ENCODE assay signal across 16 mouse cellular contexts in the genomic region with DNA sequence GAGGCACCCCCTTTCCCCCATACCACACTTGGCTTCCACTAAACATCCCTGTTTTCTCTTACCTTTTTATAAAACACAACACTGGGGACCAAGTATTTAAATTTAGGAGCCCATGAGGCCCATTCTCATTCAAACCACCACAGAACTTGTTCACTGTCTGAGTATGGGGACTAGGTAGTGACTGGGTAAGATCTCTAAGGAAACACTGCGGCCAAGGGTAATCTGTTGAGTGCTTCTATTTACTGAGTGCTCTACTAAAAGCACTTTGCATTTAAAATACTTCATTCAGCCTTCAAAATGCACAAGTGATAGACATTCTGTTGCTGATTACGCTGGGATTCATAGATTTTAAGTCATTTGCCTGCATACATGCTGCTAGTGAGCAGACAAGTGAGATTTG.
"Had no signal": no experiment of that assay in that cellular context is flagged by ENCODE, and none has a peak within 500 bp of the region (broad histone marks: within the 10 kb centered on the region; RNA-seq: fewer than 3 reads in every experiment).

No protein-coding gene starts in this region.

- DNase-seq: lung, adult 18-20 months; lung, embryonic 14.5 days; lung, postnatal 10 days; lung, postnatal 36 days; right cerebral cortex, postnatal 14 days; thymus, adult 18-20 months; thymus, postnatal 14 days; thymus, postnatal 36 days had no signal

- H3K27me3 ChIP-seq: megakaryocyte, embryonic 14.5 days; midbrain, embryonic 13.5 days; midbrain, embryonic 15.5 days; neural tube, embryonic 12.5 days; stomach, embryonic 15.5 days had no signal

- H3K4me2 ChIP-seq: lung, embryonic 14.5 days; midbrain, embryonic 11.5 days; midbrain, embryonic 13.5 days; midbrain, embryonic 15.5 days; neural tube, embryonic 12.5 days; stomach, embryonic 15.5 days had no signal

- H3K9ac ChIP-seq: lung, embryonic 14.5 days; midbrain, embryonic 13.5 days; midbrain, embryonic 15.5 days; neural tube, embryonic 12.5 days; stomach, embryonic 15.5 days had no signal

- H3K27ac ChIP-seq: macrophage; midbrain, embryonic 13.5 days; midbrain, embryonic 15.5 days; neural tube, embryonic 12.5 days; stomach, embryonic 15.5 days; stomach, postnatal 0 days had no signal

- ATAC-seq: midbrain, embryonic 13.5 days; midbrain, embryonic 15.5 days had no signal

- H3K4me1 ChIP-seq: midbrain, embryonic 13.5 days; midbrain, embryonic 15.5 days; neural tube, embryonic 12.5 days had no signal

- H3K4me3 ChIP-seq: megakaryocyte, embryonic 14.5 days; midbrain, embryonic 13.5 days; midbrain, embryonic 15.5 days; neural tube, embryonic 12.5 days; stomach, embryonic 15.5 days had no signal

- H3K9me3 ChIP-seq: midbrain, embryonic 13.5 days; midbrain, embryonic 15.5 days; neural tube, embryonic 12.5 days; stomach, embryonic 15.5 days had no signal

- H3K36me3 ChIP-seq: midbrain, embryonic 13.5 days; midbrain, embryonic 15.5 days; neural tube, embryonic 12.5 days; stomach, embryonic 15.5 days had no signal
